Mouse (Mus musculus) lung, postnatal 36 days (tissue): ENCODE measurements around the gene Aurkb.
A peak's percentile ranks its signal among the peaks of the same experiment; 100 is the strongest.

Experiments
- DNase-seq: peaks from one replicate; pipeline ENCODE4 v3.0.0; 2022; ENCODE audit warnings: mixed read lengths

Gene Aurkb

DNA sequence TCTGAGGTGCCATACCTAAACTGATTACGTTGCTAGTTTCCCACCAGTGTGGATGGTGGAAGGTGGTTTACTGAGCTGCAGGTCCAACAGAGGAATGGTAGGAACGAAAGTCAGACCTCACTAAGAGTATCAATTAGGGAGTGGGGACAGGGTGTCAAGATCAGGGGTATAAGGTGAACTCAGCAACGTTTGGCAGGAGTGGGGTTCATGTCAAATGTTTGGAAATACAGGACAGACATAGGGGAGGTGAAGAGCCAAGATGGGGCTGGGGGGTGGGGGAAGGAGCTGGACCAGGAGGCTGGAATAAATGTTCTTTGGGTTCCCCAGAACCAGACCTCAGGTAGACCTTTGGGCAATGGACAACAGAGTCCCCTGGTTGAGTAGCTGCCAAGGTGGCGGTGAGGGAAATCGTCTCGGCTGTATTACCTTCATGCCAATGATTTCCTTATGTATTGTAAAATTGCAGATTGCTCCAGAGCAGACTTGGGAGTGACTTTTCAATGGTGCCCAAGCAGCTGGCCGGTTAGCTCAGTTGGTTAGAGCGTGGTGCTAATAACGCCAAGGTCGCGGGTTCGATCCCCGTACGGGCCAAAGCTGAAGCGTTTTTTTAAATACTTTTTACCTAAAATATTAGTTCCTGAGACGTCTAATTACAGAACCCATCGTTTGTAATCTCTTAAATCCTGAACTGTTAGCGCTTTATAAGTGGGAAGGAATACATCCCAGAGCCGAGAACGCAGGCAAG, 8.8 kb upstream of the Aurkb start:
- peak; percentile 95 for DNase-seq

- DNase-seq, result peak; percentile 95
Measured at GRCm38 (mm10) chr11:69037231-69038061, 8.0 kb upstream of the Aurkb start.

GRCm38 (mm10) chr11:69038173-69038572, 7.3 kb upstream of the Aurkb start:
- DNase-seq, result no peak

GRCm38 (mm10) chr11:69046395-69046774, 938 bp downstream of the Aurkb start:
- no peak for DNase-seq

DNA sequence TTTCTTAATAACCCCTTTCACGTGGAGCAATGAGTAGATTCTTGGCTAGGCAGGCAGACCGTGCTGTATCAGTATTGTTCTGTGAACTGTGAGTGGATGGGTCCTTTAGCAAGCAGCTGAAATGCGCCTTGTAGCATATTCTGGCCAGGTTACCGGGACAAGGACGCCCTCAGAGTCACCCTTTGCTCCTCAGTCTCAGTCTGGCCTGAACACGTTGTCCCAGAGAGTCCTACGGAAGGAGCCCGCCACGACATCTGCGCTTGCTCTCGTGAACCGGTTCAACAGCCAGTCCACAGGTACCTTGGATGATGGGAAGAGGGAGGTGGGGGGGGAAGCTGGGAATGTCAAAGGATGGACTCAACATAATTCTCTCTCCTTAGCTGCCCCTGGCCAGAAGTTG, 2.1 kb downstream of the Aurkb start:
- no peak for DNase-seq

DNA sequence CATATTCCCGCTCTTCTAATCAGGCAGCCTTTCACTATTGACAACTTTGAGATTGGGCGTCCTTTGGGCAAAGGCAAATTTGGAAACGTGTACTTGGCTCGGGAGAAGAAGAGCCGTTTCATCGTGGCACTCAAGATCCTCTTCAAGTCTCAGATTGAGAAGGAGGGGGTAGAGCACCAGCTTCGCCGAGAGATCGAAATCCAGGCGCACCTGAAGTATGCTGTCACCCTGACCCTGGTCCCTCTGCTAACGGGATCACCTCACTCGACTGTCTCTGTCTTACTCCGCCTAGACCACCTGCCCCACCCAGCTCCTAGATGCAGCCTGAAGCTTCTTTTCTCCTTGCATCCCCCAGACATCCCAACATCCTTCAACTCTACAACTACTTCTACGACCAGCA, 2.7 kb downstream of the Aurkb start:
- no peak for DNase-seq

- no peak for DNase-seq
Measured at GRCm38 (mm10) chr11:69050748-69051147, 5.3 kb downstream of the Aurkb start.

DNA sequence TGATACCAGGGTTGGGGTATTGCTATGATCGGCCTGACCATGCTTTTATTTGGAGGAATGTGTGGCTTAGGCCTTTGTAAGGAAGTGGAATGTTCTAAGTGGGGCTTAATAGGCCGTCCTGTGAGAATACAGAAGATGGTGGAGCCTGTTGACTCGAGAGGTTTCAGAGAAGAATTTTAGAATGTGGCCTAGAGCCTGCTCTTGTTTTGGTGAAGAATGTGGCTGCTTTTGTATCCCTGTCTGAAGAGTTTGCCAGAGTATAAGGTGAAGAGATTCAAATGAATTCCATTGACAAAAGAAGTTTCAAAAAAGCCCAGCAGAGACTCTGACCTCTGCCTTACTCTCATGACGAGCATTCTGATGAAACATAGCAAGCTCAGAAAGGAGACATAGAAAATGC, 6.3 kb downstream of the Aurkb start:
- DNase-seq, result no peak

GRCm38 (mm10) chr11:69052824-69053421, 7.5 kb downstream of the Aurkb start:
- no peak for DNase-seq

- DNase-seq, result no peak
Measured at GRCm38 (mm10) chr11:69053848-69054247, 8.4 kb downstream of the Aurkb start.

DNA sequence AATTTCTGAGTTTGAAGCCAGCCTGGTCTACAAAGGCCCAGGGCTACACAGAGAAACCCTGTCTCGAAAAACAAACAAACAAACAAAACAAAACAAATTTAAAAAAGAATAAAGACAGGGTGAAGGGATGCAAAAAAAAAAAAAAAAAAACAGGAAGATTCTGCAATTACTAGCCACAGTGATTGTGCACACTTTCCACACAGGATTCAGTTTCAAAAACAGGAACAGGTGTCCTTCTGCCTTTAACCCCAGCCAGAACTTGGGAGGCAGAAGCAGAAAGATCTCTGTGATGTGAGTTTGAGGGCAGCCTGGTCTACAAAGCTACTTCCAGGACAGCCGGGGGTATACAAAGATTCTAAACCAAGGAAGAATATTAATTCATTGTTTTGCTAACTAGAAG, 12.8 kb downstream of the Aurkb start:
- no peak for DNase-seq

- DNase-seq, result no peak
Measured at GRCm38 (mm10) chr11:69058729-69059356, 13.4 kb downstream of the Aurkb start.

DNA sequence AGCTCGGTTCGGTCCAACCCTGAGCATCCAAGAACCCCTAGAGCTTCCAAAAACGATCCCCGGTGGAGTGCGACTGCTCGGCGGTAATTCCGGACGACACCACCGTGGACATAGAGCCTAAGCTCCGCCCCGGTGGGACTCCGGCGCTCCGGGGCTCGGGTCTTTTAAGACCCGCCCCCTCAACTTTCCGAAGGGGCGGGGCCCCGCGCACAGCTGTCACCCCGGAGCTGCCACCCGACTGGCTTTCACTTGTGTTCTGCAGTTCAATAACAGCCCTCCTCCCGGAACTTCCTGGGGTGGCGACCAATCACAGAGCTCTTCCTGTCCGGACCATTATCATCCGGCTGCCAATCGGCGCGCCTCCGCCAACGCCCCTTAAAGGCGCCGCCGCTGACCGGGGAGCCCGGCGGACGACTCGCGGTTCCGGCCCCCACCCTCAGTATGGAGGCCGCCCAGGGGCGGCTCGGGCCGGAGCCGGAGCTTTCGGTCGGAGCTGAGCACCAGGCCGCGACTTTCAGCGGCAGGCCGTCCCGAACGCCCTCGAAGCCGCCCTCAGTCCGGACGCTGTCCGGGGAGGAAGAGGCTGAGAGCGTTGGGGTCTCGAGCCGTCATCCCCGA, 14.0 kb downstream of the Aurkb start, which contains the start of gene Borcs6:
TSS of gene Borcs6 (plus strand) at position 361 of the 618 bp plus-strand sequence.
- peak; percentile 98 for DNase-seq

- no peak for DNase-seq
Measured at GRCm38 (mm10) chr11:69059975-69060411, 14.5 kb downstream of the Aurkb start.

- no peak for DNase-seq
Measured at GRCm38 (mm10) chr11:69060448-69061254, 15.2 kb downstream of the Aurkb start.

GRCm38 (mm10) chr11:69061255-69061912, 15.9 kb downstream of the Aurkb start:
- DNase-seq, result no peak

- DNase-seq, result peak; percentile 92
Measured at GRCm38 (mm10) chr11:69062194-69062760, 16.8 kb downstream of the Aurkb start.

GRCm38 (mm10) chr11:69062761-69063224, 17.3 kb downstream of the Aurkb start:
- peak; percentile 99 for DNase-seq

DNA sequence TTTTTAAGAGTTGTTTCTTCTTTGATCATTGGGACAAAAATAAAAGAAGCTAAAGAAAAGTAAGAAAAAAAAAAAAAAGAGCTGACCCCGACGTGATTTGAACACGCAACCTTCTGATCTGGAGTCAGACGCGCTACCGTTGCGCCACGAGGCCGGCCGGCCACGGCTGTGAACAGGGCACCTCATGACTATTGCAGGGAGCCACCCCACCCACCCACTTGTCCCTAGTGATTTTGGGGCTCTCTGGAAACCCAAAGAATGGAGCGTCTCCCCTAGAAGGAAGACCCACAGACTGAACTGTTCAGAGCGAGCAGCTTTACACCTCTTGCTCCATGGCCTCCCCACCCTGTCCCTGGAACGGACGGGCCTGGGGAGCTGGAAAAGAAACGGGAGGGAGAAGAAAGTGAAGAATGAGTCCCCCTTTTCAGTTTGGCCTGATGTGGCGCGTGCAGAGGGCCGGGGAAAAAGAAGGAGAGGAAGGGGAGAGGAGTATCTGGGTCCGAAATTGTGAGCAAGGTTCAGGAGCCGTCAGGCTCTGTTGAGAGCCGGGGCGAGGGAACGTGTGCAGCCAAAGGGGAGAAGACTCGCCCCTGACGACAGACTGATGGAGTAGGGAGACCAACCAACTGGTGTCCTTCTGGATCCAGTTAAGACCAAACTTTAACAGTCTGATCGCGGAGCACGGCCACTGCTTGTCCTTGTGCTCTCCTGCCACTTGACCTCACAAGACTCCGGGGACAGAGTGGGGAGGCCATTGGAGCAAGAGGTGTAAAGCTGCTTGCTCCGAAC, 18.2 kb downstream of the Aurkb start:
- DNase-seq, result peak; percentile 77
